Mouse (Mus musculus) kidney, postnatal 0 days (tissue): ENCODE data around the gene Cptp. TPM values are rescaled to one million over a fixed set of nuclear protein-coding genes. Genes with fewer than 3 reads are reported as not detected.
A peak's percentile ranks its signal among the peaks of the same experiment; 100 is the strongest.

Source experiments
- ATAC-seq: fragments of 200-750 bp; cut with Nextera tagmentation; replicated peaks from 2 replicates; pipeline ENCODE4 v1.8.0; 2017; ENCODE audit warnings: low read depth, moderate number of reproducible peaks, moderate TSS enrichment, moderate library complexity; ENCODE audit not compliant: low FRiP score
- DNase-seq: peaks from one replicate; pipeline ENCODE4 v3.0.0-alpha.2; 2016; ENCODE audit warnings: low spot score
- H3K27ac ChIP-seq: fragments of 300-500 bp; sonication (generic); 2 replicates; pipeline ENCODE4 v1.5.1; 2014; ENCODE audit warnings: mild to moderate bottlenecking
- H3K27me3 ChIP-seq: fragments of 300-500 bp; sonication (generic); 2 replicates; pipeline ENCODE4 v1.6.1; 2014; ENCODE audit warnings: low read length, mixed read lengths; ENCODE audit not compliant: insufficient read depth
- H3K36me3 ChIP-seq: fragments of 300-500 bp; sonication (generic); 2 replicates; pipeline ENCODE4 v1.6.1; 2014; ENCODE audit warnings: low read length, mixed read lengths; ENCODE audit not compliant: insufficient read depth
- H3K4me1 ChIP-seq: fragments of 300-500 bp; sonication (generic); replicated peaks from 2 replicates; pipeline ENCODE4 v1.6.1; 2014; ENCODE audit warnings: antibody characterized with exemption, low read length, mixed read lengths; ENCODE audit not compliant: insufficient read depth
- H3K4me2 ChIP-seq: fragments of 300-500 bp; sonication (generic); 2 replicates; pipeline ENCODE4 v1.6.1; 2014; ENCODE audit warnings: mild to moderate bottlenecking, low read length, moderate library complexity, mixed read lengths
- H3K4me3 ChIP-seq: fragments of 300-500 bp; sonication (generic); replicated peaks from 2 replicates; pipeline ENCODE4 v1.5.1; 2014; ENCODE audit warnings: low read depth, low read length
- H3K9ac ChIP-seq: fragments of 300-500 bp; sonication (generic); 2 replicates; pipeline ENCODE4 v1.6.1; 2014; ENCODE audit warnings: low read depth, low read length
- H3K9me3 ChIP-seq: fragments of 300-500 bp; sonication (generic); replicated peaks from 2 replicates; pipeline ENCODE4 v1.6.1; 2016; ENCODE audit warnings: low read length, inconsistent platforms, mixed read lengths
- CTCF ChIP-seq: IDR thresholded peaks from 2 replicates; pipeline ENCODE4 v1.5.1; 2016; ENCODE audit warnings: antibody characterized with exemption, low read depth, mild to moderate bottlenecking, moderate library complexity
- WGBS: fragments of 180-500 bp; shearing (Covaris S2); extraction: QIAGEN DNeasy Blood & Tissue Kit; methylation state at CpG from one replicate; pipeline ENCODE4 v1.1.7; 2014; 5-methylcytosine and 5-hydroxymethylcytosine counted together
- polyA plus RNA-seq: library from polyadenylated mRNA; unstranded; fragments of >200 nt; fragmentation: Nextera tagmentation; extraction: Ambion mirVana; gene quantifications from 2 replicates; pipeline ENCODE4 v1.2.1, GENCODE M21; 2015

Gene Cptp
- polyA plus RNA-seq, 1 experiment from 2014 or later: 14.8 TPM

DNA sequence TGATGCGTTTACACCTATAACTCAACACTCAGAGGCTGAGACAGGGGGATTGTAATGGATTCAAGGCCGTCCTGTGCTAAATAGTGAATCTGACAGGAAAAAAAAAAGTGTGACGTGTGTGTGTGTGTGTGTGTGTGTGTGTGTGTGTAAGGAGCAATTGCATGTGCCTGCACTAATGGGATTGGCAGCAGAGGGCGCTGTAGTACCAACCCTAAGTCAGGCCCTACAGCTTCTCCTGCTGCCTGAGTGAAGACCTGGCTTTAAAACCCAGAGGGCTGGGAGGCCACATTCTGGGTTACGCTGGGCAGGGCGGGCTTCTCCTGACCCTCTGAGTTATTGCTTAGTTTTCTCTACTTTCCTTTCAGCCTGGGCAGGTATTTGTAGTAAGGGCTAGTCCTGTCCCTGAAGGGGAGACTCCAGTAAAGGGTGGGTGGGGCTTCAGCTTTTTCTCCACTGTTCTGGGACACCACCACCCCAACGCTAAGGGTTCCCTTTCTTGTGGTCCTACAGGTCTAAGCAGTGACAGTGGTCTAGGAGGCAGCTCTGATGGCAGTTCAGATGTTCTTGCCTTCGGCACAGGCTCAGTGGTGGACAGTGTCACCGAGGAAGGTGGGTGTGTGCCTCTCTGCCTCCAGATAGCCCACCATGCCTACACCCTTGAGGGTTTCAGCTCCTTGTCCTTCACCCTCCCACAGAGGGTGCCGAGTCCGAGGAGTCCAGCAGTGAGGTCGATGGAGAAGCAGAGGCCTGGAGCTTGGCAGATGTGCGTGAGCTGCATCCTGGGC is 35.3 kb upstream of the Cptp start:
- ATAC-seq (no peak), DNase-seq (no peak)
- Histone ChIP-seq H3K9ac (no peak overlapping the region), H3K36me3 (peaks cover 51% of the 10 kb centered on the region), H3K27ac (no peak overlapping the region), H3K27me3 (no peaks in the 10 kb centered on the region), H3K4me2 (no peak overlapping the region), H3K4me3 (no peak overlapping the region), H3K9me3 (no peaks in the 10 kb centered on the region), H3K4me1 (no peaks in the 10 kb centered on the region)
- TF ChIP-seq CTCF: peak; percentile 35; the same call in 1 of the 2 replicates
- 89% methylated on average over 13 of the region's 13 CpGs for WGBS

DNA sequence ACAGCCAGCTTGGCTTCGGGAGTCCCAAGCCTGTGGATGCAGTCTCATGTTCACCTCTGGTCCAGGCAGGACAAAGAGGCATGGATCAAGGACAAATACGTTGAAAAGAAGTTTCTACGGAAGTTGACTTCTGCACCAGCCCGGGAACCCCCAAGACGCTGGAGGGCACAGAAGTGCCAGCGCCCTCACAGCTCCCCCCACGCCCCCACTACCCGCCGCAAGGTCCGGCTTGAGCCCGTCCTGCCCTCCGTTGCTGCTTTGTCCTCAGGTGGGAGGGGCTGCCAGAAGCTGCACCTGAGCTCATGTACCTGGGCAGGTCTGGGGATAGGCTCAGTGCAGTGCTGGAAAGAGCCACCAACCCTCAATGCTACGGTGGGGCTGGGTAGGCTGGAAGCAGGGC is 34.0 kb upstream of the Cptp start:
- no peaks in the 10 kb centered on the region for H3K4me1 ChIP-seq
- 96% methylated on average over 13 of the region's 13 CpGs for WGBS
- no peak for DNase-seq
- no peak overlapping the region for H3K27ac ChIP-seq
- H3K27me3 ChIP-seq: no peaks in the 10 kb centered on the region
- peaks cover 51% of the 10 kb centered on the region for H3K36me3 ChIP-seq
- ATAC-seq: no peak
- no peak for TF ChIP-seq CTCF
- H3K4me2 ChIP-seq: no peak overlapping the region
- no peaks in the 10 kb centered on the region for H3K9me3 ChIP-seq
- no peak overlapping the region for H3K4me3 ChIP-seq
- no peak overlapping the region for H3K9ac ChIP-seq

DNA sequence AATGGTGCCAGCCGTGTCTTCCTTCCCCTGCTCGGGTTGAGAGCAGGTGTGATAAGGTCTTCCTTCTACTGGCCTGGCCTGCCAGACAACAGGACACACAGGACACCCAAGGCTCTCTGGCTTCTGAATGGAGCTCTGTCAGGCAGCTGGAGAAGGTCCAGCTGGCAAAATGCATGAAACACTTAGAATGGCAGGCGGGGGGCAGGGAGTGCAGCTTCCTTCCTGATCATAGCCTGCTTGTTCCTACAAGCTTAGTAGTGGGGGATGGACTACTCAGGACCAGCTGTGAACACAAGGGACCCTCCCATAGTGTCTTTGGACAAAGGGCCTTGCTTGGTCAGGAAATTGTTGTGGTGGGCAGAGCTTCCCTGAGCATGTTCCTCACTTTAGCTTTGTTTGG is 32.0 kb upstream of the Cptp start:
- DNase-seq (peak; percentile 25), ATAC-seq (no peak)
- TF ChIP-seq CTCF: no peak
- Histone ChIP-seq H3K4me2 (no peak overlapping the region), H3K27me3 (no peaks in the 10 kb centered on the region), H3K36me3 (peaks cover 50% of the 10 kb centered on the region), H3K4me3 (no peak overlapping the region), H3K4me1 (no peaks in the 10 kb centered on the region), H3K9ac (no peak overlapping the region), H3K9me3 (no peaks in the 10 kb centered on the region), H3K27ac (no peak overlapping the region)
- 63% methylated on average over 3 of the region's 3 CpGs for WGBS

DNA sequence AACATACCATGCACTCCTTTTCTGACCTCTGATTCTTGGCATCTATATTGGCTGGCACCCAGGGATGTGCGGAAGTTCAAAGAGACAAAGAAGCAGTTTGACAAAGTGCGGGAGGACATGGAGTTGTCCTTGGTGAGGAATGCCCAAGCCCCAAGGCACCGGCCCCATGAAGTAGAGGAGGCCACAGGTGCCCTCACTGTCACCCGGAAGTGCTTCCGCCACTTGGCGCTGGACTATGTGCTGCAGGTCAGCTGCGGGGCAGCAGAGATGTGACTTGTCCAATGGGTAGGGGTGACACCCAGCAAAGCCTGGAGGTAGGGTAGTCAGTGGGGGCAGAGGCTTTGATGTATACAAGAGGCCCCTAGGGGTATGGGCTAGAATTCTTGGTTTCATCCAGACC is 30.1 kb upstream of the Cptp start:
- TF ChIP-seq CTCF: no peak
- DNase-seq: no peak
- Histone ChIP-seq H3K27ac (no peak overlapping the region), H3K9ac (no peak overlapping the region), H3K9me3 (no peaks in the 10 kb centered on the region), H3K4me1 (peaks cover under 1% of the 10 kb centered on the region; the same call in 1 of the 2 replicates), H3K36me3 (peaks cover 39% of the 10 kb centered on the region), H3K4me3 (no peak overlapping the region), H3K27me3 (no peaks in the 10 kb centered on the region), H3K4me2 (no peak overlapping the region)
- WGBS: 93% methylated on average over 7 of the region's 7 CpGs
- no peak for ATAC-seq

DNA sequence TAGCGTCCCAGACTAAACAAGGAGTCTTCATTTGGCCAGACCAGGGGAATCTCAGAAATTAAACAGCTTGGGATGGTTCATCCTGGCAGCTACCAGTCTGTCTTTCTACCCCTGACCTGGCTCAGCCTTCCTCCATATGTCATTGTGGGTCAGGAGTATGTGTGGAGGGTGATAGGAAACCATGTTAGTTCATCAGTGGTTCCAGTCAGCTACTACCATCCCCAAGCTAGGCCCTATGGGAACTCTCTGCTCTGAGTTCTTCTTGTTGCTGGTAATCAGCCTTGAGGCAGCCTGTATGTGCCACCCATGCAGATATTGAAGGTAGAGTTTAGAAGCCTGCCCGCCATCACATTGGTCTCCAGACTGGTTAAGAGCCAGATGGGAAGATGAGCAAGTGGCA is 29.1 kb upstream of the Cptp start:
- H3K9ac ChIP-seq: no peak overlapping the region
- no peak overlapping the region for H3K4me3 ChIP-seq
- peaks cover 5% of the 10 kb centered on the region; the same call in 1 of the 2 replicates for H3K4me1 ChIP-seq
- DNase-seq (no peak), ATAC-seq (no peak)
- no peak overlapping the region for H3K27ac ChIP-seq
- peaks cover 33% of the 10 kb centered on the region for H3K36me3 ChIP-seq
- 97% methylated on average over 2 of the region's 2 CpGs for WGBS
- H3K27me3 ChIP-seq: no peaks in the 10 kb centered on the region
- H3K9me3 ChIP-seq: no peaks in the 10 kb centered on the region
- H3K4me2 ChIP-seq: no peak overlapping the region
- TF ChIP-seq CTCF: no peak

DNA sequence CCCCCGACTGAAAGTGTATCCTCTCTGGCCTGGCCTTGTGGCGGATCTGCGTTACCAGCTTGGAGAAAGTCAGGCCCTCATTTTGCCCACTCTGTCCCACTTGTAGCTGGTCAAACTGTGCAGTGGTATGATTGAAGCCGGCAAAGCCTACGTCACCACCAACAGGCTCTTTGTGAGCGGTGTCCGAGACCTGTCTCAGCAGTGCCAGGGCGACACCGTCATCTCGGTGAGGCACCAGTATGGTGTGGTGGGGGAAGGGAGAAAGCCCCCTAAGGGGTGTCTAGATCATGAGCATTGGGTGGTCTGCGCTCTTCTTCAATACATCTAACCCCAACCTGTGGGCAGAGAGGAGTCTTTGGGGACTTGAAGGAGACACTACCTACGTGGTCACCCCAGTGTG is 27.2 kb upstream of the Cptp start:
- no peak overlapping the region for H3K27ac ChIP-seq
- H3K9me3 ChIP-seq: no peaks in the 10 kb centered on the region
- 93% methylated on average over 12 of the region's 12 CpGs for WGBS

More for the DNA sequence above, 27.2 kb upstream of the Cptp start:
- no peak for TF ChIP-seq CTCF
- DNase-seq (no peak), ATAC-seq (no peak)
- Histone ChIP-seq H3K4me1 (peaks cover 5% of the 10 kb centered on the region; the same call in 1 of the 2 replicates), H3K4me2 (no peak overlapping the region), H3K36me3 (peaks cover 17% of the 10 kb centered on the region), H3K9ac (no peak overlapping the region), H3K4me3 (no peak overlapping the region), H3K27me3 (no peaks in the 10 kb centered on the region)
